In the genomic region with DNA sequence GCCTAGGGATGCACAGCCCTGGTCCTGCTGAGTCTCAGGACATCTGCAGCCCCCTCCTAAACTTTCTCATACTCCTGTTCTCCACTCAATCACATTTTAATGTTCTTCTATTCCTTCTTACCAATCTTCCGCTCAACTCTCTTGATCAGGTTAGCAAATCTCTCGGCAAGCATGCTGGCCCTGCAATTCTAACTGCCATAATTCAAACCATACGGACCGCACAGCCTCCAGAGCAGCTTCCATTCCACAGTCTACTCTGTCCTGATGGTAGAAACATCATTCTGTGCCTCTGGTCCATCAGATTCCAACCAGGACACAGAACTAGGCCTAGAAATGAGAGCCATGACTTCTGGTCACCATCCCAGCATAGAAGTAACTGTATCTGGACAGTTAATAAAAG, we compare ENCODE assay signal across 19 mouse cellular contexts.
A peak's percentile ranks its signal among the peaks of the same experiment; 100 is the strongest.
DNase-seq lines count a peak whose midpoint lies in the region; ATAC-seq and TF ChIP-seq lines count a peak whose summit lies in the region.
"Had no signal": no experiment of that assay in that cellular context is flagged by ENCODE, and none has a peak within 500 bp of the region (broad histone marks: within the 10 kb centered on the region; RNA-seq: fewer than 3 reads in every experiment).

No protein-coding gene starts in this region.

- H3K4me1 ChIP-seq in heart, embryonic 13.5 days = peaks cover 49% of the 10 kb centered on the region
- H3K4me1 ChIP-seq in stomach, embryonic 15.5 days = peaks cover 14% of the 10 kb centered on the region
- H3K4me1 ChIP-seq in stomach, postnatal 0 days (replicated peaks; ENCODE audit: control insufficient read depth, insufficient read depth) = peaks cover 3% of the 10 kb centered on the region; the same call in 1 of the 2 replicates
- H3K4me1 ChIP-seq in limb, embryonic 10.5 days = peaks cover 44% of the 10 kb centered on the region
- H3K4me1 ChIP-seq in olfactory bulb, adult 2 months (ENCODE audit: control insufficient read depth, insufficient read depth, low read length) = peaks cover 19% of the 10 kb centered on the region
- peaks cover 6% of the 10 kb centered on the region; the same call in 1 of the 2 replicates for H3K4me1 ChIP-seq in midbrain, embryonic 10.5 days

- intact Hi-C loops in heart, postnatal 10 days (cut with DNase I) = no loop called here

- WGBS in heart, embryonic 13.5 days = 90% methylated on average over 4 of the region's 4 CpGs
- WGBS in stomach, embryonic 15.5 days = 89% methylated on average over 4 of the region's 4 CpGs
- 92% methylated on average over 4 of the region's 4 CpGs for whole genome bisulfite sequencing in stomach, postnatal 0 days
- 59% methylated on average over 4 of the region's 4 CpGs for WGBS in limb, embryonic 10.5 days
- 96% methylated on average over 4 of the region's 4 CpGs for WGBS in olfactory bulb, adult 2 months
- 93% methylated on average over 4 of the region's 4 CpGs for WGBS in midbrain, embryonic 10.5 days

- H3K4me3 ChIP-seq in heart, embryonic 13.5 days = no peak overlapping the region
- no peak overlapping the region for H3K4me3 ChIP-seq in stomach, embryonic 15.5 days (replicated peaks)
- H3K4me3 ChIP-seq in stomach, postnatal 0 days (ENCODE audit: low read depth, low read length) = no peak overlapping the region
- no peak overlapping the region for H3K4me3 ChIP-seq in limb, embryonic 10.5 days
- H3K4me3 ChIP-seq in olfactory bulb, adult 2 months (ENCODE audit: insufficient read depth, low read depth, low read length) = no peak overlapping the region
- H3K4me3 ChIP-seq in midbrain, embryonic 10.5 days = no peak overlapping the region
- H3K4me3 ChIP-seq: forebrain, embryonic 10.5 days; heart, embryonic 10.5 days; neural tube, embryonic 15.5 days had no signal

- no peak for TF ChIP-seq POLR2A in olfactory bulb, adult 2 months (IDR thresholded peaks at IDR 0.05; ENCODE audit: insufficient read depth, low read depth, low read length)

- no peak overlapping the region for H3K9ac ChIP-seq in heart, embryonic 13.5 days
- no peak overlapping the region for H3K9ac ChIP-seq in stomach, embryonic 15.5 days
- no peak overlapping the region for H3K9ac ChIP-seq in stomach, postnatal 0 days (ENCODE audit: low read length)
- H3K9ac ChIP-seq: liver, postnatal 0 days; neural tube, embryonic 15.5 days had no signal

- no peak for TF ChIP-seq CTCF in stomach, postnatal 0 days (IDR thresholded peaks at IDR 0.05; ENCODE audit: low read depth)
- no peak for TF ChIP-seq CTCF in olfactory bulb, adult 2 months (IDR thresholded peaks at IDR 0.05; ENCODE audit: insufficient read depth, low read depth, low read length)

- H3K27ac ChIP-seq in heart, embryonic 13.5 days (replicated peaks) = peak overlapping the region; percentile 36; the same call in 1 of the 2 replicates
- 0 out of 2 replicates have a peak overlapping the region, but pooled peaks have one; percentile 13 for H3K27ac ChIP-seq in stomach, embryonic 15.5 days
- no peak overlapping the region for H3K27ac ChIP-seq in stomach, postnatal 0 days (replicated peaks)
- H3K27ac ChIP-seq in limb, embryonic 10.5 days = peak overlapping the region; percentile 66
- peak overlapping the region; percentile 2 for H3K27ac ChIP-seq in olfactory bulb, adult 2 months (ENCODE audit: insufficient read depth, low read depth, low read length)
- no peak overlapping the region for H3K27ac ChIP-seq in midbrain, embryonic 10.5 days (replicated peaks)
- H3K27ac ChIP-seq: forebrain, embryonic 10.5 days; heart, embryonic 10.5 days; neural tube, embryonic 15.5 days had no signal

- no peak for ATAC-seq in heart, embryonic 13.5 days (ENCODE audit: extremely low read depth, insufficient number of reproducible peaks, low FRiP score, low TSS enrichment)
- no peak for ATAC-seq in stomach, embryonic 15.5 days (ENCODE audit: insufficient read depth, low FRiP score, low read depth)
- no peak for ATAC-seq in stomach, postnatal 0 days (ENCODE audit: low FRiP score, low TSS enrichment)
- ATAC-seq: inflammation-experienced regulatory T-cells, adult 6 months; liver, postnatal 0 days had no signal

- H3K36me3 ChIP-seq in heart, embryonic 13.5 days = no peaks in the 10 kb centered on the region
- H3K36me3 ChIP-seq in stomach, embryonic 15.5 days = no peaks in the 10 kb centered on the region
- no peaks in the 10 kb centered on the region for H3K36me3 ChIP-seq in stomach, postnatal 0 days (ENCODE audit: control insufficient read depth, insufficient read depth, low read length)
- no peaks in the 10 kb centered on the region for H3K36me3 ChIP-seq in limb, embryonic 10.5 days
- H3K36me3 ChIP-seq in midbrain, embryonic 10.5 days = no peaks in the 10 kb centered on the region
- H3K36me3 ChIP-seq: forebrain, embryonic 10.5 days; heart, embryonic 10.5 days; neural tube, embryonic 15.5 days had no signal

- no peaks in the 10 kb centered on the region for H3K9me3 ChIP-seq in heart, embryonic 13.5 days
- no peaks in the 10 kb centered on the region for H3K9me3 ChIP-seq in stomach, embryonic 15.5 days
- no peaks in the 10 kb centered on the region for H3K9me3 ChIP-seq in stomach, postnatal 0 days (ENCODE audit: control insufficient read depth, low read length)
- no peaks in the 10 kb centered on the region for H3K9me3 ChIP-seq in limb, embryonic 10.5 days (replicated peaks)
- H3K9me3 ChIP-seq in midbrain, embryonic 10.5 days (replicated peaks) = no peaks in the 10 kb centered on the region
- H3K9me3 ChIP-seq: forebrain, embryonic 10.5 days; heart, embryonic 10.5 days; neural tube, embryonic 15.5 days had no signal

- no peak overlapping the region for H3K4me2 ChIP-seq in heart, embryonic 13.5 days
- H3K4me2 ChIP-seq in stomach, embryonic 15.5 days = no peak overlapping the region
- H3K4me2 ChIP-seq in stomach, postnatal 0 days (replicated peaks; ENCODE audit: low read depth) = no peak overlapping the region
- H3K4me2 ChIP-seq: midbrain, embryonic 11.5 days; neural tube, embryonic 15.5 days had no signal

- no peak for DNase-seq in heart, postnatal 10 days
- DNase-seq in stomach, postnatal 0 days (ENCODE audit: low spot score) = no peak
- no peak for DNase-seq in limb, embryonic 10.5 days (ENCODE audit: low spot score)
- no peak for DNase-seq in midbrain, embryonic 10.5 days (ENCODE audit: low spot score)
- no peak for DNase-seq in thymus, postnatal 4 days
- DNase-seq: adrenal gland, postnatal 25 days; cerebellum, adult 8-10 months; gastrocnemius, postnatal 25 days; liver; liver, postnatal 0 days; lung, postnatal 14 days had no signal

- TF ChIP-seq EP300 in stomach, postnatal 0 days (optimal IDR thresholded peaks at IDR 0.05) = no peak

- H3K27me3 ChIP-seq in heart, embryonic 13.5 days (replicated peaks) = no peaks in the 10 kb centered on the region
- no peaks in the 10 kb centered on the region for H3K27me3 ChIP-seq in stomach, embryonic 15.5 days (replicated peaks)
- H3K27me3 ChIP-seq in stomach, postnatal 0 days (ENCODE audit: control insufficient read depth, insufficient read depth, low read length) = no peaks in the 10 kb centered on the region
- H3K27me3 ChIP-seq in limb, embryonic 10.5 days (ENCODE audit: low read depth, poor library complexity, severe bottlenecking) = no peaks in the 10 kb centered on the region
- H3K27me3 ChIP-seq in midbrain, embryonic 10.5 days (ENCODE audit: low read depth, poor library complexity, severe bottlenecking) = no peaks in the 10 kb centered on the region
- H3K27me3 ChIP-seq: neural tube, embryonic 15.5 days had no signal

Comparison
In these comparisons a context has a peak if more than half of its experiments do, and no peak if none do; other contexts are left out.
1. H3K27ac ChIP-seq: peak in heart, embryonic 13.5 days (single experiment), stomach, embryonic 15.5 days (single experiment), limb, embryonic 10.5 days (single experiment) and olfactory bulb, adult 2 months (single experiment); none in stomach, postnatal 0 days (single experiment) and midbrain, embryonic 10.5 days (single experiment).